11 mouse cellular contexts compared by ENCODE assay signal in genomic region chr5:36018366-36018765, GRCm38 (mm10).
DNase-seq lines count a peak whose midpoint lies in the region; ATAC-seq and TF ChIP-seq lines count a peak whose summit lies in the region.
"Had no signal": no experiment of that assay in that cellular context is flagged by ENCODE, and none has a peak within 500 bp of the region (broad histone marks: within the 10 kb centered on the region; RNA-seq: fewer than 3 reads in every experiment).

No protein-coding gene starts in this region.

- no peak for DNase-seq in liver, embryonic 14.5 days (ENCODE audit: low read depth in 3 of 3, low spot score in 3 of 3)
- no peak for DNase-seq in liver, embryonic 11.5 days (ENCODE audit: low spot score)
- DNase-seq in CH12.LX (ENCODE audit: extremely low read depth) (peak; percentile 60), adipocyte (ENCODE audit: low spot score) (peak; percentile 43)
- peak; percentile 82 for DNase-seq in naive thymus-derived CD4-positive, alpha-beta T cell, adult 2 months (ENCODE audit: low read depth)
- no peak for DNase-seq in kidney, postnatal 36 days
- DNase-seq: cerebellum, postnatal 25 days had no signal

- dilution Hi-C loops in CH12.LX (cut with MboI; ENCODE audit: extremely low pct_ligation_motif_present, extremely low pct_unique_long_range_greater_than_20kb, low sequenced_read_pairs), result no loop called here

- H3K4me3 ChIP-seq in liver, embryonic 14.5 days (ENCODE audit: insufficient read depth in 1 of 2, low read depth in 2 of 2, low read length in 2 of 2), result no peak overlapping the region
- no peak overlapping the region for H3K4me3 ChIP-seq in liver, embryonic 11.5 days (ENCODE audit: low read depth, low read length)
- no peak overlapping the region for H3K4me3 ChIP-seq in CH12.LX (replicated peaks in 1 of 3; ENCODE audit: low read depth in 2 of 3, low read length in 2 of 3, poor library complexity in 1 of 3)
- H3K4me3 ChIP-seq: forebrain, embryonic 15.5 days; heart, embryonic 15.5 days had no signal

- ATAC-seq in liver, embryonic 14.5 days (ENCODE audit: insufficient read depth), result no peak
- no peak for ATAC-seq in liver, embryonic 11.5 days (replicated peaks; ENCODE audit: low FRiP score)
- ATAC-seq in erythroblast, adult 5-6 weeks (replicated peaks; ENCODE audit: low FRiP score, poor library complexity, severe bottlenecking), result no peak
- no peak for ATAC-seq in megakaryocyte-erythroid progenitor cell, adult 5-6 weeks (replicated peaks; ENCODE audit: low FRiP score, low TSS enrichment, poor library complexity, severe bottlenecking)
- ATAC-seq: forebrain, embryonic 15.5 days had no signal

- TF ChIP-seq POLR2A in CH12.LX (IDR thresholded peaks at IDR 0.05; ENCODE audit: low read depth, low read length), result no peak

- no peak overlapping the region for H3K4me2 ChIP-seq in liver, embryonic 14.5 days (ENCODE audit: low read depth)
- no peak overlapping the region for H3K4me2 ChIP-seq in liver, embryonic 11.5 days
- H3K4me2 ChIP-seq in CH12.LX (ENCODE audit: insufficient read depth, low read depth, poor library complexity, severe bottlenecking), result no peak overlapping the region
- H3K4me2 ChIP-seq: forebrain, embryonic 15.5 days; heart, embryonic 15.5 days had no signal

- H3K9ac ChIP-seq in liver, embryonic 14.5 days (replicated peaks), result no peak overlapping the region
- no peak overlapping the region for H3K9ac ChIP-seq in liver, embryonic 11.5 days (ENCODE audit: low read depth, low read length)
- no peak overlapping the region for H3K9ac ChIP-seq in CH12.LX (ENCODE audit: insufficient read depth, low read depth)
- H3K9ac ChIP-seq: forebrain, embryonic 15.5 days; heart, embryonic 15.5 days had no signal

- no peaks in the 10 kb centered on the region for H3K36me3 ChIP-seq in liver, embryonic 14.5 days (replicated peaks; ENCODE audit: control insufficient read depth, insufficient read depth, low read depth)
- no peaks in the 10 kb centered on the region for H3K36me3 ChIP-seq in liver, embryonic 11.5 days (ENCODE audit: control insufficient read depth, insufficient read depth, low read length)
- H3K36me3 ChIP-seq in CH12.LX (replicated peaks in 1 of 2; ENCODE audit: control insufficient read depth in 1 of 2, insufficient read depth in 1 of 2, low read length in 1 of 2), result peaks cover 0 to 25% of the 10 kb centered on the region in 2 experiments
- H3K36me3 ChIP-seq: forebrain, embryonic 15.5 days; heart, embryonic 15.5 days had no signal

- WGBS in liver, embryonic 14.5 days (ENCODE audit: insufficient replicate concordance), result 65% methylated on average over 3 of the region's 3 CpGs
- 75% methylated on average over 3 of the region's 3 CpGs for WGBS in liver, embryonic 11.5 days

- H3K79me2 ChIP-seq in CH12.LX (replicated peaks; ENCODE audit: control insufficient read depth, extremely low read depth, insufficient read depth, poor library complexity, severe bottlenecking), result no peaks in the 10 kb centered on the region

- TF ChIP-seq EP300 in liver, embryonic 14.5 days (IDR thresholded peaks at IDR 0.05; ENCODE audit: low read depth), result no peak
- no peak for TF ChIP-seq EP300 in CH12.LX (IDR thresholded peaks at IDR 0.05; ENCODE audit: low read length)

- H3K9me3 ChIP-seq in liver, embryonic 14.5 days (ENCODE audit: control insufficient read depth, low read length), result no peaks in the 10 kb centered on the region
- H3K9me3 ChIP-seq in liver, embryonic 11.5 days (ENCODE audit: control insufficient read depth, low read length), result no peaks in the 10 kb centered on the region
- no peaks in the 10 kb centered on the region for H3K9me3 ChIP-seq in CH12.LX (replicated peaks; ENCODE audit: low read length)
- H3K9me3 ChIP-seq: forebrain, embryonic 15.5 days; heart, embryonic 15.5 days had no signal

- TF ChIP-seq RAD21 in CH12.LX (IDR thresholded peaks at IDR 0.05; ENCODE audit: low read depth, low read length), result peak; percentile 77

- H3K27me3 ChIP-seq in liver, embryonic 14.5 days (ENCODE audit: control insufficient read depth, insufficient read depth, low read length), result no peaks in the 10 kb centered on the region
- H3K27me3 ChIP-seq in liver, embryonic 11.5 days (replicated peaks; ENCODE audit: control insufficient read depth, insufficient read depth, low read length), result no peaks in the 10 kb centered on the region
- H3K27me3 ChIP-seq in CH12.LX (replicated peaks), result peaks cover 2% of the 10 kb centered on the region
- H3K27me3 ChIP-seq: forebrain, embryonic 15.5 days; heart, embryonic 15.5 days had no signal

- H3K4me1 ChIP-seq in liver, embryonic 14.5 days (replicated peaks; ENCODE audit: control insufficient read depth in 2 of 2, insufficient read depth in 2 of 2, low read length in 1 of 2), result no peaks in the 10 kb centered on the region
- no peaks in the 10 kb centered on the region for H3K4me1 ChIP-seq in liver, embryonic 11.5 days (replicated peaks; ENCODE audit: control insufficient read depth, insufficient read depth, low read length)
- peaks cover 2 to 14% of the 10 kb centered on the region in 2 experiments for H3K4me1 ChIP-seq in CH12.LX (ENCODE audit: control insufficient read depth in 1 of 2, insufficient read depth in 2 of 2)
- H3K4me1 ChIP-seq: forebrain, embryonic 15.5 days; heart, embryonic 15.5 days had no signal

- H3K27ac ChIP-seq in liver, embryonic 14.5 days, result no peak overlapping the region
- no peak overlapping the region for H3K27ac ChIP-seq in liver, embryonic 11.5 days (ENCODE audit: low read depth, low read length)
- no peak overlapping the region for H3K27ac ChIP-seq in CH12.LX (ENCODE audit: insufficient read depth, low read depth)
- H3K27ac ChIP-seq: forebrain, embryonic 15.5 days; heart, embryonic 15.5 days had no signal

- TF ChIP-seq CTCF in liver, embryonic 14.5 days (IDR thresholded peaks at IDR 0.05; ENCODE audit: low read depth), result peak; percentile 62
- TF ChIP-seq CTCF in CH12.LX (conservative IDR thresholded peaks at IDR 0.05 in 1 of 2, IDR thresholded peaks at IDR 0.05 in 1 of 2; ENCODE audit: low read depth in 2 of 2, low read length in 2 of 2), result peak; percentile 68 to 80

- in situ Hi-C loops in CH12.LX (cut with MboI; ENCODE audit: low pct_ligation_motif_present, low pct_unique_long_range_greater_than_20kb, low sequenced_read_pairs), result no loop called here

TF ChIP-seq in CH12.LX, 34 proteins besides CTCF, POLR2A, EP300 and RAD21:
- peak; percentile 77 for TF ChIP-seq SMC3 (IDR thresholded peaks at IDR 0.05; ENCODE audit: low read depth, low read length)
- TF ChIP-seq RCOR1 (conservative IDR thresholded peaks at IDR 0.05; ENCODE audit: low read depth, low read length), result no peak
- TF ChIP-seq JUND (conservative IDR thresholded peaks at IDR 0.05; ENCODE audit: low read depth, low read length), result no peak
- no peak for TF ChIP-seq ETS1 (conservative IDR thresholded peaks at IDR 0.05; ENCODE audit: low read depth, low read length)
- TF ChIP-seq USF1 (IDR thresholded peaks at IDR 0.05; ENCODE audit: low read depth, low read length), result no peak
- TF ChIP-seq CHD2 (IDR thresholded peaks at IDR 0.05; ENCODE audit: low read length), result no peak
- TF ChIP-seq SIN3A (IDR thresholded peaks at IDR 0.05; ENCODE audit: low read length), result no peak
- no peak; the same call in 1 of the 2 replicates for TF ChIP-seq ZC3H11A (IDR thresholded peaks at IDR 0.05; ENCODE audit: low read depth, low read length)

Comparison
In these comparisons a context has a peak if more than half of its experiments do, and no peak if none do; other contexts are left out.
1. DNase-seq: peak in CH12.LX (single experiment), adipocyte (single experiment) and naive thymus-derived CD4-positive, alpha-beta T cell, adult 2 months (single experiment); none in liver, embryonic 14.5 days (0 of 3), liver, embryonic 11.5 days (single experiment) and kidney, postnatal 36 days (0 of 2).